Mouse (Mus musculus): Measurements from ENCODE around the gene Prune1.
A peak's percentile ranks its signal among the peaks of the same experiment; 100 is the strongest.

The Prune1 gene

DNA sequence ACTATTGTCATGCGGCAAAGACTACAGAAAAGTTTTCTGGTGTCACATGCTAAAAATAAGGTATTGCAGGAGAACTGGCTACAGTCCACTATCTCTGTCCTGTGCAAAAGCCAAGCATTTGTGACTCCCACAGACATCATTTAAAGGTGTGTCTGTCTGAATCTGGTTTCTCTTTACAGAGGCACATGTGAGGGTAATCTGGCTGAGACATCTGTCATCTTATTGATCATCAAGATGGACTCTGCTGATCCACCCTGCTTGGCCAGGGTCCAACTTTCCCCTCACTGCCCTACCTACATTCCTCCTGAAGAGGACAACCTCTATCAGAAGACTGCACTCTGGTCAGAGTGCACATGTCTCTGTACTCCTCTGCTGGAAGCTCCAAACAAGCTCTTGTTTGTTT lies 4.7 kb downstream of the Prune1 start:
- peak; percentile 65 for DNase-seq (ENCODE audit: low read depth, low spot score)

DNA sequence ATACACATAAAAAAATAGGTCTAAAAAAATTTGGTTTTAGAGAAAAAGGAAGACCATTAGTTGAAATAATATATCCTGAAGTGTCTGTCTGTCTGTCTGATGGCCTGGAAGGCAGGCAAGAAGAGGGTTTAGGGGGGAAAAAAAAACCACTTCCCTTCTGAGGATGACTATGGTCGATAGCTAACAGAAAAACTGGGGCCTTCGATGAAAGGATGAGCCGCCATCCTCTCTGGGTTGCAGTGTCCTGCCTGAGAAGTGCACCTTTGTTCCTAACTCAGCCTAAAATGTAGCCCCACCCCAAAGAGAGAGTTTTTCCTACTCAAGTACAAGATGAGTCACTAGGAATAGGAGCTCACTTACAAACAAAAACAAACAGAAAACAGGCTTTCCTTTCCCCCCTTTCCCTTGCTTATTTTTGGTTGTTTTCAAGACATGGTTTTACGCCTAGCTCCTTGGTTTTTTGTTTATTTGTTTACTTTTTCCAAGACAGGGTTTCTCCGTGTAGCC lies 5.4 kb downstream of the Prune1 start:
- DNase-seq (ENCODE audit: low read depth, low spot score), result no peak

DNA sequence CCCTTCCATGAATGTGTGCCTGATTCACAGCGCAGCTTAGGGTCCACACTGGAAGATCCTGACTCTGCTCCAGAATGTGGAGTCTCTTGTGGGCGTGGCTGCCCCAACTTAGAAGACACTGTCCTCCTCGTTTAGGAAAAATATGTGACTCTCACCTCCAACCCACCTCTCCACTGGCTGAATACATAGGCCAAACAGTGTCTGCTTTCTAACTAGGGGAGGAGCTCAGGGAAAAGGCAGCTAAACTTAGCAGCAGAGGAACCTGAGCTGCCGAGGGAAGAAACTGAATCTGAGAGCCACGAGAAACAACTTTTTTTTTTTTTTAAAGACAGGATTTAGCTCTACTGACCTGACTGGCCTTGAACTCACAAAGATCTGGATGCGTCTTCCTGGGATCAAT lies 6.7 kb downstream of the Prune1 start:
- DNase-seq (ENCODE audit: low read depth, low spot score), result peak; percentile 86

DNA sequence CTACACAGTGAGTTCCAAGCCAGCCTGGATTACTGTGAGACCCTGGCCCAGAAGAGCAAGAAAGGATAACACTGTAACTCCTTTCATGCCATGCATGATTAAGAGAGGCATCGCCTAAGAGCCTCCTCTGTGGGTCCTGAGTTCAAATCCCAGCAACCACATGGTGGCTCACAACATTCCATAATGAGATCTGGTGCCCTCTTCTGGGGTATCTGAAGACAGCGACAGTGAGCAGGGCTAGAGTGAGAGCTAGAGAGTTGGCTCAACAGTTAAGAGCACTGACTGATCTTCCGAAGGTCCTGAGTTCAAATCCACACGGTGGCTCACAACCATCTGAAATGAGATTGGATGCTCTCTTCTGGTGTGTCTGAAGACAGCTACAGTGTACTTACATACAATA lies 7.4 kb downstream of the Prune1 start:
- DNase-seq (ENCODE audit: low read depth, low spot score), result no peak

DNA sequence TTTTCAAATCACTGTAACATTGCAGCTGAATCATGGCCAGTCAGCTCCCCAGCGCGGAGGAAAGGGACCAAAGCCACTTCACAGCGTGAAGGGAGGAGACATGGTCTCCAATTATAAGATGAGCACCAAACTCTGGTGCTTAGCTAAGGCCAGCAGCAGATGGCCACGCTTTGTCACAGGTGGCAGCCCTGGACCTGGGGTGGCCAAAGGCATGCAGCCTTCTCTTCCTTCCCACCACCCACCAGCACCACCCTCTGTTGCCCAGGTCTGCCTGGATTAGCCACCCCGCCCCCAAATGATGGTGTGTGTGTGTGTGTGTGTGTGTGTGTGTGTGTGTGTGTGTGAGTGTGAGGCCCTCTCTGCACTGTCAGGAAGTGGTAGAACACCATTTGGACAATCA lies 8.4 kb downstream of the Prune1 start:
- DNase-seq (ENCODE audit: low read depth, low spot score), result no peak

DNA sequence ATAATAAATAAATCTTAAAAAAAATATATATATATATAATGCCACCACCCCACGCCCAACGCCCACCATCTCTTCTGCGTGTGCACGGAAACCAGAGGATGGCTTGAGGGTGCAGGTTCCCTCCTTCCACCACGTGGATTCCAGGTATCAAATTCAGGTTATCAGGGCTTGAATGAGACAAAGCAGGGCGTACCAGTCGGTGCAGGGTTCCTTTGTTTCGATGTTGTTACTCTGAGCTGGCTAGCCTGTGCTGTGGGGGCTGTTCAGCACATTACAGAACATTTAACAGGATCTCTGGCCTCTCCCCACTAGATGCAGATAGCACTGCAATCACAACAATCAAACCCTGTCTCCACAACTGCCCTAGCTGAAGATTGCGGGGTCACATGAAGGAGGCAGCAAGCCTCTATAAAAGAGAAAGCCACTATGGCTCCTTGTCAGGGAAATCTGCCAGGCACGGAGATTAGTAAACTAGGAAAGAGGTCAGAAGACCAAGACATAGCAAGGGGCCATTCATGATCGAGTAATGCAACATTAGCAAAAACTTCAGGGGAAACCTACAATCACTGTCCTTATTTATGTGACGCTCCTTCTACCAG lies 11.0 kb downstream of the Prune1 start:
- DNase-seq (ENCODE audit: low read depth, low spot score), result no peak

DNA sequence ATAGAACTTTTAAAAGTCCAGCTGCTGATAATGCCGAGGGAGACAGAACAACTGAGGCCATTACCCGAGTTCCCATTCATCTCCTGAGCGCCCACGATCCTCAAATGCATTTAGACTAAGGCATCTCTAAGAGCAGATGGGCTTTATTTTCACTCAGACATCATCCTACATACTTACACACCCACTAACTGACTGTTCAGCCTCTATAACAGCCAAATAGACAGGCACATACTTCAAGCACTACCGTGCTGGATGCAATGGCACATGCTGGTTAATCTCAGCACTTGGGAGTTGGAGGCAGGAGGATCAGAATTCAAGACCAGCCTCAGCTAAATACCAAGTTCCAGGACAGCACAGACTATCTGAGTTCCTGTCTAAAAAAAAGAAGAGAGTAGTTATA lies 12.1 kb downstream of the Prune1 start:
- DNase-seq (ENCODE audit: low read depth, low spot score), result no peak

DNA sequence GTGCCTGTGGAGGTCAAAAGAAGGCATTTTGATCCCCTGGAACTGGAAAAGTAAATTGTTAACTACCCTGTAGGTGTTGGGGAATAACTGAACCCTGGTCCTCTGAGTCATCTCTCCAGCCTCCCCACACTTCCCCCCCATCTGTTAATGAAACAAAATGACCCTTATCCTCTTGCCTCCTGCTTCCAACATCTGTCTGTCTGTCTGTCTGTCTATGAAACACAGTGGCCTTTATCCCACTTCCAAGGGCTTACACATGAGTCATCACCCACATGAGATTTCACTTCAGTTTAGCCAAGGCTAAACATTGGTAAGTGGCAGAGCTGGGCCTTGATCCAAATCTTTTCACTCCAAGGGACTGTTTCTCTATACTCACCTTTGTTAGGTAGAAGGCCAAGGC lies 14.0 kb downstream of the Prune1 start:
- DNase-seq (ENCODE audit: low read depth, low spot score), result no peak

DNA sequence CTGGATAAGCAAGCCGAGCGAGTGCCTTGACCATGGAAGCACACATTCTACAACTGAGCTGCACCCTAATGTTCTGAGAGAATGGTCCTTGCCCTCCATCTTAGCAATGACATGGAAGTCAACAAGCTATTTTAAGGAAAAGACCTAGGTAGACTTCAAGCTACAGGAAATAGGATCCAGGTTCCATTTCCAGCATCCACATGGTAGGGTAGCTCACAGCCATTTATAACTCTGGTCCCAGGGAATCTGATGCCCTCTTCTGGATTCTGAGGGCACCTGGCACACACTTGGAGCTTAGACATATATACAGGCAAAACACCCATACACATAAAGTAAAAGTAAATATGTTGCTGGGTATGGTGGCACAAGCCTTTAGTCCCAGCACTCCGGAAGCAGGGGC lies 15.8 kb downstream of the Prune1 start:
- DNase-seq (ENCODE audit: low read depth, low spot score), result peak; percentile 77

DNA sequence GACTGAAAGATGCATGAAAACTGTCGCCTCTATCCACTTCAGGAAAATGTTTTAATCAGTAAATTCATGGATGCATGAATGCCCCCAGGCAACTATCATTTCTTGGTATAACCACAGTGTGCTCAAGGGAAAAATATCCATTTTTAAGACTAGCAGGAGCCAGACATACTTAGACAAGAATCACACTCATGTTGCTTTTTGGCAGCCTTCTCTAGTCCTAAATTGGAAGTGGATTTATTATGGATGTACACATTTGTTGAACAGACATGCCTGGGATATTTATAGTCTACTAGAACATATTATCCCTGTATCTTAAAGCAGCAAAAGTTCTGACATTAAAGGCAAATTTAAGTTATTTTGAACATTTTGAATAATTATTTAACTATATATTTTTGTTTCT lies 17.2 kb downstream of the Prune1 start:
- DNase-seq (ENCODE audit: low read depth, low spot score), result no peak

DNA sequence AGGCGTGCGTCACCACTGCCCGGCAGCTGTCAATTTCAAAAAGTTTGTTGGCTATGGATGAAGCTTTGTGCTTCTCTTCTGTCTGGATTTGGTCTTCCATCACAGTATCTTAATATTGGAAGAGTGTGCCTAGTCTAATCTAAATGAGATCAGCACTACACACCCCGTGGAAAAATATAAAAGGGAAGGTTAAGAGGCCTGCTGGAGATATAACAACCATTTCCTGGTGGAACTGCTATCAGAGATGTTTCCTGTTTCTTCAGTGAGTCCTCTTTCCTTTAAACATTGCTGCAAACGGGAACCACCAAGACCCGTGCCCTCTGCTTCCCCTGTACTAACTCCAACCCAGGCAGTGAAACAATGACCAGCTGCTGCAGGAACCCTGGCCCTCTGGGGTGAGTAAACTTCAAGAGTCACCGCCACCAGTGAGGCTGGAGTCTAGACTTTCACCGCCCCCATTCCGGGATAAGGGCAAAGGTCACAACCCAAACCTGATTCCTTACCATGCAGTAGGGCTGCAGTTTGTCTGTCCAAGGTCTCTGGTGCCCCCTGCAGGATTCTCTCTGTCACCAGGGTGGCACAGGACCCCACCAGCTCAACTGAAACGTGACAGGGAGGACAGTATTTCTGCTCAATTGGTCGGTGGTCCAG lies 18.7 kb downstream of the Prune1 start:
- DNase-seq (ENCODE audit: low read depth, low spot score), result peak; percentile 80

DNA sequence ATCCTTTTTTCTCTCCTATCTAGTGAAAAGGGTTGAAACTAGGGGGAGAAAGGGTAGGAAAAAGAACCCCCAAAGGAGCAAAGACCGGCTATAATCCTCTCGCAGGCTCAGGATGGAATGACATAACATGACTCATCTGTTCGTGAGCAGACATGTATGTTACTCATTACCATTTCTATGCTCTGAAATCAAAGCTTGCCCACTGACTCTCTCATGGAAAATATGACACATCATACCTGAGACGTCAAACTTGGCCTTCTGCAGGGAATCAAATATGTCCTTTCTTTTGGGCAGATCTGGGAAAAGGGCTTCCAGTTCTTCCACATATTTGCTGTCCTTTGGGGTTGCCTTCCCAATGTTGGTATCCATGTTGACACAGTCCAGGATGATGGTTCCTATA lies 19.9 kb downstream of the Prune1 start:
- DNase-seq (ENCODE audit: low read depth, low spot score), result no peak

DNA sequence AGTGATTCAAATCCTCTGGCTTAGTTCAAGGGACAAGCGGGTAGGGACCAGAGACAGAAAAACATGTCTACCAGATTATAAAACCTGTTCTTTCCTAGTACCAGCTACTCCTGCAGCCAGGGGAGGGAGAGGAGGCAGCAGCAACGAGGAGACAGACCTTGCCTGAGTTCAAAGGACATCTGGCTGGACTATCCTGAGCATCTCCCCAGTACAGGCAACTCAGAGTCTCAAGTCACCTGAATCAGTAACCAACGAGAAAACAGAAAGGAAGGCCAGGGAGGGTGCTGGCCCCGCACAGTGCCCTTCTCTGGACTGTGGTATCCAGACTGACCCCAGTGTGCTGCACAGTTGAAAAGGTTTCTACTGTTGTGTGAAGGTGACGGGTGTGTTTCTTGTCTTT lies 24.9 kb downstream of the Prune1 start:
- no peak for DNase-seq (ENCODE audit: low read depth, low spot score)

DNA sequence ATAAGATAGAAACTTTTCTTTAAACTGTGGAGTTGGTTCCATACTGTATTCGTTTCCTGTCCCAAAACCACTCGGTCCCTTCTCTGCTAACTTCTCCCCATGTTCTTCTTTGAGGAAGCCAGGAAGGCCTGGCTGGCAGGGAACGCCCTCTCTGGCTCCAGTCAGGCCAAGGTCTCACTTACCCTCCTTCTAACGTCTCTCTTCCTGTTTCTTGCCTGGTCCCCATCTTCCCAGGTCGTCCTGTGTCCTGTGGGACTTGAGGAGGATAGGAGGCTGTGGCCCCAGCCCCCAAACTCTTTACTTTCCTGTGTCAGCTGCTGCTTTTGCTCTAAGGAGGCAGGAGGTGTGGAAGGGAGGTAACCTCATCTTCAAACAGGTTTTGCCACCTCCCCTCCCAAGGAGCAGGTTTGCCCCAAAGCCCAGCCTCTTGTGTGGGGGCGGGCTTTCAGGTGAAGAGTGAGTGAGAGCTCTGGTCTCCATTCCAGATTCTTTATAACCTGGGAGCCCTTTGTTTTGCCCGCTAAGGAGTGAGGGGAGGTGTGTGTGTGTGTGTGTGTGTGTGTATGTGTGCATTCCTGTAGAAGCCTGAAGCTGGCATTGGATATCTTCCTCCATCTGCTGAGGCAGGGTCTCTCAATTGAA lies 31.0 kb downstream of the Prune1 start, which contains the start of gene Bnipl:
TSS of gene Bnipl (minus strand) at position 411 of the 642 bp plus-strand sequence.
- no peak for DNase-seq (ENCODE audit: low read depth, low spot score)

DNA sequence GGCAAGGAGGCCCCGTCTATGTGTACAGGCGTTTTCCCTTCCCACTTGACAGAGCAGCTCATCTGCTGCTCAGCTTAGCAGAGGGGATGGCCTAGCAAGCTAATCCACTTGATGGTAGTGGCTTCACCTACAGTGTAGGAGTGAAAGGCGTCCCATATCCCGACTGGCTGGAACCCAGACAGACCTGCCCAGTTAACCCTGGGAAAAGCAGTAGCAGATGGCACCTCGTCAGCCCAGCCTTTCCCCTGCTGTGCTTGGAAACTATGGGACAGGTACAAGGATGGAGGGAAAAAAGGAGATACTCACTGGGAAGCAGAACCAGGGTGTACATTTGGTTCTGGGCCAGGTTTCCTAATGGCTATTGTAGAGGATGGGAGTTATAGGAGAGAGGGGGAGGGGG lies 31.5 kb downstream of the Prune1 start:
- DNase-seq (ENCODE audit: low read depth, low spot score), result no peak

DNA sequence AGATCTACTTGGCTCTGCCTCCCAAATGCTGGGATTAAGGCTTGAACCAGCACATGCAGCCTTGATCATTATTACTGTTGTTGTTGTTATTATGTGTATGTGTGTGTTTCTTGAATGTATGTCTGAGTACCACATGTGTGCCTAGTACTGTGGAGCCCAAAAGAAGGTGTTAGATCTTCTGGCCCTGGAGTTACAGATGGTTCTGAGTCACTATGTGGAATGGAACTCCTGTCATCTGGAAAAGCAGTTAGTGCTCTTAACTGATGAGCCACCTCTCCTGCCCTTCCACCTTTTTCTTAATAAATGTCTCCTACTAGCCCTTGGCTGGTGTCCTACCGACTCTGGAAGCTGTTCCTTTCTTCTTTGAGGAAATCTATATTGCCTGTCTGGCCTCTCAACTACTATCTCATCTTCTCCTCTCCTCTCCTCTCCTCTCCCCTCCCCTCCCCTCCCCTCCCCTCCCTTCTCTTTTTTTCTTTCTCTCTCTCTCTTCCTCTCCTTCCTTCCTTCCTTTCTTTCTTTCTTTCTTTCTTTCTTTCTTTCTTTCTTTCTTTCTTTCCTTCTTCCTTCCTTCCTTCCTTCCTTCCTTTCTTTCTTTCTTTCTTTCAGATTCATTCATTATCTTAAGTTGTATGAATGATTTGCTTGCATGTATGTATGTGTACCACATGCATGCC lies 34.1 kb downstream of the Prune1 start:
- DNase-seq (ENCODE audit: low read depth, low spot score), result no peak

DNA sequence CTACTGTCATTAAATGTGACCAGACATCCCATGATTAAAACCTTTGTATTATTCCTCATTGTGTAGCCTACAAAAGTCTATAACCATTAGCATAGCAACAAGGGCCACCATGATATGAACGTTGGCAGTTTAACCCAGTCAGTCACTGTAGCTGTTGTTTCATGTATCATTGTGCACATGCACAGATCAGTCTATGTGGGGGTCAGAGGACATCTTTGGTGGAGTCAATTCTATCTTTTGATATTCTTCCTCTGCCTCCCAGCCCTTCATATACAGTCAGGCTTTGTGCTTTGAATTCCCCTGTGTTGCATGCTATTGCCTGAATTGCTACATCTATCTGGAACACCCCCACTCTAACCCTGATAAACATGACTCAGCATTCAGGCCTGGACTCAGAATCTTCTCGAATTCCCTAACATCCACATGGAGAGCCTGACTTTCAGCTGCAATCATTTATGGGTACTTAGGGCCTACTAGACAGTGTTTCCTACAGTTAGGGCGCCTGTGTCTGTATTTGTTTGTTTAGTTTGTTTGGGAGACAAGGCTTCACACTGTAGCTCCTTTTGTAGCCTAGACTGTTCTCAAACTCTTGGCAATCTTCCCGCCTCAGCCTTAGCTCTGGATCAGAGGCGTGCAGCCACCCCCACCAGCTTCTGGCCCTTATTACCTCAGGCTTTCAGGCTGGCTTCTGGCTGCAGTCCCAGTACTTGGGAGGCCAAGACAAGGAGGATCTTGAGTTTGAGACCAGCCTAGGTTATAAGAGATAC lies 35.2 kb downstream of the Prune1 start:
- no peak for DNase-seq (ENCODE audit: low read depth, low spot score)

DNA sequence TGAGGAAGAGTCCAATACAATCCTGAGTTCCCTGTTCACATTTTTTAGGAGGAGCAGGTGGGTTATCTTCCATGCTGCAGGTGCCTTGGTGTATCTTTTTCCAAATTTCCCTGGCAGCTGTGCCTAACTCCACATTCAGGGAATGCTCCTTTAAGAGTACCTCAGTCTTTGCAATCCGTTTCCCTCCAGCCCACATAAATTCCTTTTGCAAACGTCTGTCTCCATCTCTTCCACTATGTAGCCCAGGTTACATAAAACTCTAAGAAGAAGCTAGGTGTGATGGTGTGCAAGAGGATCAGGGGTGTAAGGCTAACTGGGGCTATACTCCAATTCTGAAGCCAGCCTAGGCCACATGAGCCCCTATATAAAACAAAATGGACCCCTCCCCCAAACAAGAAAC lies 38.8 kb downstream of the Prune1 start:
- DNase-seq (ENCODE audit: low read depth, low spot score), result no peak

DNA sequence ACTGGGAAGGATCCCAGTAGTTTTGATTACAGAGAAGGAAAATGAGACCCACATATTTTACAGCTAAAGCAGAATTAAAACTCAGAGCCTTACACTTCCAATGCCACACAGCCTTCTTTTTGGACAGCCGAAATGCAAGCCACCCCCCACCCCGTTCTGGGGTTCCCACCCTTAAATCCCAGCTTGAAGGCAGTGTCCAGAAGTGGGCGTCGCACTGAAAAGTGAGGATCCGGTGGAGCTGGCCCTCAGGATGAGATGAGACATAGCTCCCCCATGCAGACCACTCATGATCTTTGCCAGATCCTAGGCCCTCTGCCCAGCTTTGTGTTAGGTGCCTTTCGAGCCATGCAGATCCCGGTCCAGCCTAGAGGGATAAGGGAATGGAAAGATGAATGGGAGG lies 40.4 kb downstream of the Prune1 start, which contains the start of gene Gm128:
TSS of gene Gm128 (minus strand) at position 101 of the 400 bp plus-strand sequence.
- no peak for DNase-seq (ENCODE audit: low read depth, low spot score)

DNA sequence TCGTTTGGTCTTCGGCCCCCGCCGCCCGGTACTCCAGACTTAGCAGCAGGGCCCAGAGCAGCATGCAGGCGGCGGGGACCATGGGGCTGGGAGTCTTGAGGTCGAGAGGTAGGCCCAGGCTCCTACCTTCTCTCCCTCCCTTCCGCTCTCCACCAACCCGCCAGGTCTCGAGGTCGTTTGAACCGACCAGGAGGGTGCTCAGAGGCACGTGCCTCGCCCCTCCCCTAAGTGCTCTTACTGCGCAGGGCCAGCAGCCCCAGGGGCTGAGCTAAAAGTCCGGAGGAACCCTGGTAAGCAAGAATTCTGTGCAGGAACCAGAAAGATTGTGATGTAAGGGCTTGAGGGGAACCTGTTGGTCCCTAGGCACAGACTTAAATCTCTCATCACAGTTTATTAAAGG lies 41.0 kb downstream of the Prune1 start:
- DNase-seq (ENCODE audit: low read depth, low spot score), result no peak

DNA sequence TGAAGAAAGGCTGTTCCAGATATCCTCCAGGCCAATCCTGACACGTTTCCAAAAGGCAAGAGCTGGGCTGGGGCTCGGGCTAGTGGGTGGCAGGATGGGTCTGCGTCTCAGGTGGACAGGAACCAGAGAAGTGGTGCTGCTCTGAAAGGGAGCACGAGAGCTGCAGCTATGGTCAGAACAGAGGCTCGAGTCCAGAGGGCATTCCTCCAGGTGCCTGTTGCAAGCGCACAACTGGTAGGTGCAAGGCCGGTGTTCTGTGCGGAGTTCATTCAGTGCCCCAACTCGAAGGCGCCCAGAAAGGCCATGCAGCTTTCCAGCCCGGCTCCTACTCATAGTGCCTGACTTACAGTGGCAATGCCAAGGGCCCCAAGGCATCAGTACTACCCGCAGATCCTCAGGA lies 41.9 kb downstream of the Prune1 start:
- DNase-seq (ENCODE audit: low read depth, low spot score), result no peak

DNA sequence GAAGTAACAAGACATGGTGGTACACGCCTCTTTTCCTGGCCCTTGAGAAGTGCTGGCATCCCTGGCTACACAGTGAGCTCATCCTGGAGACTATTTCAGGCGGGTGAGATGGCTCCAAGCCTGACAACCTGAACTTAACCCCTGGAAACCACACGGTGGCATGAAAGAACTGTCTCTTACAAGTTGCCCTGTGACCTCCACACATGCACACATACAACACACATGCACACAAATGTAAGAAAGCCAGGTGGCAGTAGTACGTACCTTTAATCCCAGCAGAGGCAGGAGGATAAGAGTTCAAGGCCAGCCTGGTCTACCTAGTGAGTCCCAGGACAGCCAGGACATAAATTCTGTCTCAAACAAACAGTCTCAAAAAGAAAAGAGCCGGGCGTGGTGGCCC lies 42.9 kb downstream of the Prune1 start:
- no peak for DNase-seq (ENCODE audit: low read depth, low spot score)

Measured in skeletal muscle tissue, adult 2 months (tissue).